Mouse (Mus musculus) Patski (cell line): ENCODE measurements at regions not wholly inside any gene's neighbourhood (a gene's known extent, or its start where the extent isn't known, plus 50 kb on each side); places are given as distances from the start of the nearest gene placed in this dataset.

ENCODE experiments used
- ATAC-seq: fragments of 100-300 bp; one replicate; pipeline ENCODE4 v1.8.0; 2021
- CTCF ChIA-PET: fragments of 350-600 bp; sonication (Branson Sonifier 250); formaldehyde crosslinking; loops from one replicate; lab custom pipeline; 2022; ENCODE audit warnings: inconsistent platforms; lab: Charles Lee
- POLR2A ChIA-PET: fragments of 350-600 bp; sonication (Branson Sonifier 250); formaldehyde crosslinking; loops from one replicate; lab custom pipeline; 2022; ENCODE audit warnings: antibody characterized with exemption, inconsistent platforms; lab: Charles Lee
- DNase-seq: peaks from one replicate; pipeline ENCODE4 v3.0.0-alpha.2; 2011; ENCODE audit warnings: low read depth, low spot score
- H3K27me3 ChIP-seq: fragments of 371-371 bp; one replicate; pipeline ENCODE4 v1.5.1; 2021
- CTCF ChIP-seq: fragments of 100-300 bp; IDR thresholded peaks from one replicate; pipeline ENCODE4 v1.5.1; 2021
- in situ Hi-C: fragments of 300-500 bp; cut with MboI; formaldehyde crosslinking; loops from 3 replicates; pipeline ENCODE4 v1.11.1; 2018; ENCODE audit warnings: low pct_unique_long_range_greater_than_20kb, mixed read lengths

DNA sequence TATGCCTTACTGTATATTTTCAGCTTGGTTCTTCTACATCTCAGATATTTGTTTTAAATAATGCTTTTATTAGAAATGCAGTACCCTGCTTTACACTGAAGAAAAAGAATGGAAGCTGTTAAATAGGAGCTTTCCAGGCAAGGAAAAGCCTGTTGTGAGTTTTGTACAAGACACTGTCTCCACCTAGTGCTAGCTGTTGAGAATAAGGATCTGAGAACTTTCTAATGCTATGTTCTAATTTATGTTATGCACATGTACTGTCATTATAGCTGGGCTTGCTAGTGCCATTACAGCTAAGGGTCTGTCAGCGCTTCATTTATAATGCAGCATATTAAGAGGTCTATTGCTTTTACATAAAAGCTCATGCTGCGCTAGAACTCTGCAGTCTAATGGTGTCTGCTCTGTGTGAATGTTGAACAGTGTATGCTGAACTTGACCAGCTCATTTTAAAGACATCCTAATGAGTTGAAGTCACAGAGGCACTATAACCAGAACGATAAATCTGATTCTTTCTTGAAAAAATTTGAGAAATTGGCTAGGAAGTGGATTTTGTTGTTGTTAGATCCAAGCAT is 315.4 kb upstream of the Dnajc24 start:
- no peaks in the 10 kb centered on the region for H3K27me3 ChIP-seq
- in situ Hi-C loops, result no loop called here
- ATAC-seq (no peak), DNase-seq (no peak)
- ChIA-PET CTCF (interaction anchor here (2.0 kb wide), 1 partner anchor 11 kb away, joined by 5 read pairs; no protein-coding TSS in a partner anchor), POLR2A (no interaction called here)
- no peak for TF ChIP-seq CTCF

DNA sequence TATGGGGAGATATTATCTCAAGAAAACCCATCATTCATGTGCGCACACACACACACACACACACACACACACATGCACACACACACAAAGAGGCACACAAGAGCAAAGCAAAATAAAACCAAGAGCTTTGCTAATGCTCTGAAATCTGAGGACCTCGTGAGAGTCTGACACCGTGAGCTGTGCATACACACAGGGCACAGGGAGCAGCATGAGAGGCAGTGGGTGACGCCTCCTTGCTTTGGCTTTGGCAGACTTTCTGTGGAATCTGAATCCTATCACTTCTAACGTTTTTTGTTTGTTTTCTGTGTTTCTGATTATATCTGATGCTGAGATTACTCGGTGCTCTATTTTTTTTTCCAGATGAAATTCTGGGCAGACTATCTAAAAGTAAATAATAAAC is 343.4 kb upstream of the Dnajc24 start:
- no peak for ATAC-seq
- ChIA-PET POLR2A (no interaction called here), CTCF (interaction anchor here (1.2 kb wide), 1 partner anchor 13 kb away, joined by 4 read pairs; no protein-coding TSS in a partner anchor)
- in situ Hi-C loops, result no loop called here
- H3K27me3 ChIP-seq, result no peaks in the 10 kb centered on the region
- TF ChIP-seq CTCF, result no peak
- no peak for DNase-seq

DNA sequence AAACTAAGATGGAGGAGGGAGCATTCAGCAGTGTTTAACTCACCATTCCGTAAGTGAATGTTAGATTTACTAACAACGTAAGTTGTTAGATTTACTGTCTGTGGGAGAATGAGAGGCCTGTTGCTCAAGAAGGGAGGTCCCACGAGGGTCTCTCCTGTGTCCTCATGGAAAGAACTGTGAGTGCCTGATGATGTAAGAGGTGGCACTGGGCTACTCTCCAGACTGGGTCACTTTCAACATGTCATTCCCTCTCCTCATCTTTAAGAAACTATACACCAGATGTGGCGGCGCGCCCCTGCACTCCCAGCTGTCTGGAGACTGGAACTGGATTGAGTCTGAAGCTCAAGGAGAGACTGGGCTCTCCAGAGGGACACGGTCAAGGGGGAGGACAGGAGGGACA is 343.9 kb upstream of the Dnajc24 start:
- ChIA-PET CTCF (interaction anchor here (1.2 kb wide), 1 partner anchor 12 kb away, joined by 4 read pairs; no protein-coding TSS in a partner anchor), POLR2A (no interaction called here)
- in situ Hi-C loops, result no loop called here
- H3K27me3 ChIP-seq, result no peaks in the 10 kb centered on the region
- ATAC-seq, result no peak
- no peak for TF ChIP-seq CTCF
- no peak for DNase-seq

DNA sequence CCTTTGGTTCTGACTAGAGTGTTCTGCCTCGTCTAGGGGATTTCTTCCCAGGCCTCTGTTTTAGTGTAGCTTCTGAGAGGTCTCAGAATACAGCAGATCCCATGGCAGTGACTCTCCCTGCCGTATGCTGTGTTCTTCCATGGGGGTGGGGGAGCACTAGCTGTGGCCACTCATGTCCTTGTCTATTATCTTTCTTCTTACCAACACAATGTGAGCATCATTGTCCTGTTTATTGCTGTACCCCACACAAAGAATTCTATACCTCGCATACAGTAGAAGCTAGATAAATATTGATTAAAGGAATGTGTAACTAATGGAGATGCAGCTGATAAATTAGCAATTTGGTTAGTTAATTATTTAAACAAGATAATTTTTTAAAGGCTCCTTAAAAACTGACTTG is 337.5 kb upstream of the Mpped2 start:
- ChIA-PET POLR2A (no interaction called here), CTCF (interaction anchor here (1.0 kb wide), 1 partner anchor 21 kb away, joined by 3 read pairs; no protein-coding TSS in a partner anchor)
- TF ChIP-seq CTCF, result no peak
- no peaks in the 10 kb centered on the region for H3K27me3 ChIP-seq
- DNase-seq, result no peak
- in situ Hi-C loops, result loop anchor here (5.0 kb wide), 1 partner anchor 602 kb away; no protein-coding TSS in a partner anchor
- no peak for ATAC-seq

DNA sequence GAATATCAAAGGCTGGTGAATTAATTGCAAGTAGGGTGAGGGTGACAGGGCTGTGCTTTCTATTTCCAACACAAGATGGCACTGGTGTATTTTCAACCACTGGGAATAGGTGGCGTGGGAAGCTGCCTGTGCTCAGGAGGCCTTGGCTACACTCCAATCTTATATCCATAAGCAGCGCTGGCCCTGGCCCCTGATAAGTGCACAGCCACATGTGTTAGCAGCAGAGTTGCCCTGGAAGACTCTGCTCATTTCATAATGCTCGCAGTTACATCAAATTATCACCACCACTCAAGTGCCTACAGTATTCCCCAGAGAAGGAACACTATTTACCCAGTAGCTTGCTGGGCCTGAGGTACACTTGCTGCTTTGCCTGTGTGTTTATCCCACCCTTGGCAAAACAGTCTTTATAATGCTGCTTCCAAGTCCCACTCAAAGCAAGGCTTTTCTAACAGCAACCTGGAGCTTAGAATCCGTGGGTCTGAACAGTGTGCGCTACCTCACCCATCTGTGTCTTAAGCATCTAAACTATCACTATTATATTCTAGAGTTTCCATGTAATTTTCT is 337.0 kb upstream of the Mpped2 start:
- POLR2A ChIA-PET, result no interaction called here
- H3K27me3 ChIP-seq, result no peaks in the 10 kb centered on the region
- TF ChIP-seq CTCF, result peak; percentile 67
- in situ Hi-C loops, result loop anchor here (5.0 kb wide), 1 partner anchor 601 kb away; no protein-coding TSS in a partner anchor
- ATAC-seq, result peak; percentile 47
- CTCF ChIA-PET, result interaction anchor here (1.0 to 1.3 kb wide), 2 partner anchors 13 to 21 kb away, joined by 3 read pairs; no protein-coding TSS in a partner anchor
- no peak for DNase-seq

DNA sequence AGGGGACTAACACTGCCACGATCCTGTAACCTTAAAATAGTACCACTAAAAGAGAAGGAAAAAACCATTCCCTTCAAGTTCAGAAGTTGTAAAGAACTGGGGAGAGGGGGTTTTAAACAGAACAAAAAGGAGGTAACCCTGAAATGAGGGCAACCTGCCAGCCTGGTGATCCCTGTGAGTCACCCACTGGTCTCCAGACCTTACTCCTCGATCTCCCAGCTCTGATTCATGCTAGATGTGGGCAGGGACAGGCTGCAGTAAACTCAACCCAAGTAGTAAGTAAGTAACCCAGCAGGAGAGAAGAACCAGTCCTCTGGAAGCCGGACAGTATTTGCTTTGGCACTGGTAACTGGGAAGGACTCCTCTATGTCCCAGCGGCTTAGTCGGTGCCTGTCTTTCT is 324.4 kb upstream of the Mpped2 start:
- ATAC-seq (no peak), DNase-seq (no peak)
- POLR2A ChIA-PET, result no interaction called here
- in situ Hi-C loops, result no loop called here
- no peaks in the 10 kb centered on the region for H3K27me3 ChIP-seq
- no peak for TF ChIP-seq CTCF
- CTCF ChIA-PET, result no interaction called here

DNA sequence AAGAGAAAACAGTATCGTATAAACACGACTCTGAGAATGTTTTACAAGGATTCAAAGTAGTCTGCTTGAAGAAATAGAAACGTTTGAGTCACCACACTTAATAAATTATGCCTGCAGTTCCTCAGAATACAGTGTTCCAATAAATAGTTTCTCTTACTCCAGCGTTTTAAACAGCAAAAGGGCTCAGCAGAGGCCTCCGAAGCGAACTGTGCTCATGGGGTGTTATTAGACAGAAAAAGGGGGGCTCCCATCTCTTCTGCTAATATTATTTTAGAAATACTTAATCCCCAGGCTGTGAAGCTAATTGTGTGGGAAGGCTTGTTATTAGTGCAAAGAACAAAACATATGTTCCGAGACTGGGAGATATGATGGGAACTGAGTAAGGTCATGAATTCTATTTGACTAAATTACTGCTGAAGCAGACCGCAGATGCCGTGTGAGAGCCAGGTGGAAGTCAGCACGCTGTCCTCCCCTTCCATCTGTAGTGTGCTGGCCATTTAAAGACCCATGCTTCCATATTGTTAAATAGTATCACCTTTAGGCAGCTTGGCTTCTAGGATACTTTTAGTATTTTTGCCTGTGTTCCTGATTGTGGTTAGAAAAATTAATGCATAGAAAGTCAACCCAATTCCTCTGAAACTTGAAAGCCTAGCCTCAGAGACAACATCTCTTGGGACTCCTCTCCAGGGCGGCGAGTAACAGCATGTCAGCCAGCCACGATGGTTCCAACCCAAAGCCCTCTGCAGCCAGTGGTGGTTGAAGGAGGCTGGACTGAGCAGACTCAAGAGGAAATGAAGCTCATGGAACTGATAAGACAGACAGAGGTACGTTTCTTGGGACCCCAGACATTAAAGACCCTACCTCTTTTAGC is 309.4 kb upstream of the Mpped2 start:
- no peak for TF ChIP-seq CTCF
- in situ Hi-C loops, result no loop called here
- no peaks in the 10 kb centered on the region for H3K27me3 ChIP-seq
- DNase-seq, result no peak
- ChIA-PET POLR2A (no interaction called here), CTCF (no interaction called here)
- ATAC-seq, result no peak

DNA sequence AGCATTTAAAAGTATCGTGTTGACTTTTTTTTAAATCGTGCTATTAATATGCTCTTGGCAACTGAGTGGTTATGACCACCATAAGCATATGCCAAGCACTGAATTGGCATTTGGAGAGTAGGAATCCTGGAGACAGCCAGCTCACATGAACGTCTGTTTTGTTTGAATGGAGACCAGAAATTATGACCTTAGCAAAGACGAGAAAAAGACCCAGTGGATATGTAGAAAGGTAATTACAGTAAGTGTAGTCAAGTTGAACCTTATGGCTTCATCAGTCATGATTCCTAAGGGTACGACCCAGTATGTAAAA is 308.8 kb upstream of the Mpped2 start:
- CTCF ChIA-PET, result no interaction called here
- DNase-seq, result no peak
- in situ Hi-C loops, result no loop called here
- ATAC-seq, result no peak
- POLR2A ChIA-PET, result no interaction called here
- H3K27me3 ChIP-seq, result no peaks in the 10 kb centered on the region
- TF ChIP-seq CTCF, result no peak

DNA sequence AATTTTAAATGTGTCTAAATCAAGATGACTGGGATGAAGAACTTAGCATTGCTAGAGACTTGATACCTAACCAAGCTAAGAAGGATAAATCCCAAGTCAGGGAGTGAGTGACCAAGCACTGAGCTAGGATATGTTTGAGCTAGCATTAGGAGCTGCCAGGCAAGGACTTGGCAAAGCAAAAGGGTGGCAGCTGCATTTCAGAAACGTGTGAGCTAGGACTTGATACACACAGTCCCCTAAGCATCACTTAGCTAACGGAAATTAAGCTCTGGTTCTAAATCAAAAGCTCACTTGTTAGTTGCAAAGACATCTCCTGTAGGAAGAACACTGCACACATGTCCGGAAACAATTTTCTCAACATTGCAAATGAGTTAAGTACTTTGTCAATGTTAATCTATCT is 308.2 kb upstream of the Mpped2 start:
- TF ChIP-seq CTCF, result no peak
- H3K27me3 ChIP-seq, result no peaks in the 10 kb centered on the region
- ATAC-seq (no peak), DNase-seq (no peak)
- CTCF ChIA-PET, result no interaction called here
- POLR2A ChIA-PET, result no interaction called here
- in situ Hi-C loops, result no loop called here

DNA sequence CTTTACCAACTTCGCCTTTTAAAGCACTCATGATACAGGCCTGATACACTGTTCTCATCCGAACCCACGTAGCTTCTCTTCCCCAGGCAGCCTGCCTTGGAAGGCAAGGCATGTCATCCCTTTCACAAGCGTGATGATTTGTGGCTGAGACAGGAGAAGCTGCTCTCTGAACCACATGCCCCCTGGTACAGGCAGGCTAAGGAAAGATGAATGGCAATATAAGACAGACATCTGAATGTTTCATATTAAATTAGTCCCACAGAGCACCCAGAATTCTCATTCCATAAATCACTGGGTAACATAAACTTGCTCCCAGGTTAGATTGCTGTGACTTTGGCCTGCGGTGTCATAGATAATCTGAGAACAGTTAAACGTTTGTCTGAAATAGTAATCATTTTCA is 280.9 kb upstream of the Mpped2 start:
- no peaks in the 10 kb centered on the region for H3K27me3 ChIP-seq
- ChIA-PET CTCF (no interaction called here), POLR2A (no interaction called here)
- DNase-seq (no peak), ATAC-seq (no peak)
- in situ Hi-C loops, result no loop called here
- TF ChIP-seq CTCF, result no peak

DNA sequence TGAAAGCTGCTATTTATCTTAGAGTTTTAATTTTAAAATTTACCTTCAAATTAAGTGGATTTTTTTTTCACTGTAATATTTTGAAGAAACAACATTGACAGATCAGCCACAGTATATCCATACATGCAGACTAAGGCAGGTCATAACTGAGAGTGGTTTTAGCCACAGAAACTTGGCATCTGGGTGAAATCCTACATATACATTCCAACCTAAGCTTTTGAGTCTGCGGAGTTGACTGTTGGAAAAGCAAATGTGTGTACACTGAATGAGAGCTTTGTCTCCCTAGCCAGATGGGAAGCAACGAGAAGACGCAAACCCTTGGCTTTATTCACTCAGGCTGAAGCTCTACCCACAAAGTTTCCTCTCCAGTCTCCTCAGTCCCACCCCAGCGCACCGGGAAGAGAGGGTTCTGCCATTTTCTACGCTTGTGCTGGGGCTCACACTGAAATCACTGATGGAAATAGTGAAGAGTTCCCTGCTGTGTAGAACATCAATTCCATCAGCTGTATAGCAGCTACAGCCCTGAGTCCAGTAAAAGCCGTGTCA is 277.5 kb upstream of the Mpped2 start:
- ATAC-seq, result no peak
- no peak for TF ChIP-seq CTCF
- DNase-seq, result no peak
- POLR2A ChIA-PET, result no interaction called here
- no peaks in the 10 kb centered on the region for H3K27me3 ChIP-seq
- CTCF ChIA-PET, result no interaction called here
- in situ Hi-C loops, result no loop called here
